Comparison of ENCODE assay signal across 19 mouse cellular contexts in genomic region chr10:116841551-116841950, GRCm38 (mm10). TPM values are rescaled to one million over a fixed set of nuclear protein-coding genes. Genes with fewer than 3 reads are reported as not detected.
"Had no signal": no experiment of that assay in that cellular context is flagged by ENCODE, and none has a peak within 500 bp of the region (broad histone marks: within the 10 kb centered on the region; RNA-seq: fewer than 3 reads in every experiment).

No protein-coding gene starts in this region.

- H3K27me3 ChIP-seq: lung, embryonic 15.5 days; megakaryocyte, embryonic 14.5 days; midbrain, embryonic 13.5 days; neural tube, embryonic 12.5 days; stomach, embryonic 15.5 days had no signal

- H3K9me3 ChIP-seq: lung, embryonic 15.5 days; midbrain, embryonic 13.5 days; neural tube, embryonic 12.5 days; stomach, embryonic 15.5 days had no signal

- H3K36me3 ChIP-seq: lung, embryonic 15.5 days; midbrain, embryonic 13.5 days; neural tube, embryonic 12.5 days; stomach, embryonic 15.5 days had no signal

- H3K27ac ChIP-seq: lung, embryonic 15.5 days; macrophage; midbrain, embryonic 13.5 days; neural tube, embryonic 12.5 days; stomach, embryonic 15.5 days; stomach, postnatal 0 days had no signal

- DNase-seq: liver, postnatal 0 days; lung, adult 2 months; lung, postnatal 14 days; lung, postnatal 36 days; right cerebral cortex, postnatal 14 days; thymus, adult 2 months; thymus, postnatal 25 days; thymus, postnatal 4 days had no signal

- H3K4me3 ChIP-seq: lung, embryonic 15.5 days; megakaryocyte, embryonic 14.5 days; midbrain, embryonic 13.5 days; neural tube, embryonic 12.5 days; stomach, embryonic 15.5 days had no signal

- H3K4me1 ChIP-seq: lung, embryonic 15.5 days; megakaryocyte, embryonic 14.5 days; midbrain, embryonic 13.5 days; neural tube, embryonic 12.5 days; stomach, embryonic 15.5 days had no signal

RNA-seq across cellular contexts. Expression of gene Myrfl, which starts 55.2 kb away (rescaled TPM):
- total RNA-seq: megakaryocyte progenitor cell, adult 5-6 weeks; monocyte, adult 5-6 weeks had no signal
- polyA plus RNA-seq: liver, postnatal 0 days; lung, adult 2 months; lung, postnatal 0 days; macrophage; urinary bladder, adult 2 months had no signal
